Mouse (Mus musculus) T-helper 1 cell (primary cell): ENCODE data around the gene B9d2.

Experiments used
- in situ Hi-C: fragments of 300-600 bp; cut with MboI, MseI; formaldehyde crosslinking; loops from one replicate; pipeline ENCODE4 v1.15.1; 2025; ENCODE audit warnings: high pct_unique_total_duplicates

Gene B9d2

DNA sequence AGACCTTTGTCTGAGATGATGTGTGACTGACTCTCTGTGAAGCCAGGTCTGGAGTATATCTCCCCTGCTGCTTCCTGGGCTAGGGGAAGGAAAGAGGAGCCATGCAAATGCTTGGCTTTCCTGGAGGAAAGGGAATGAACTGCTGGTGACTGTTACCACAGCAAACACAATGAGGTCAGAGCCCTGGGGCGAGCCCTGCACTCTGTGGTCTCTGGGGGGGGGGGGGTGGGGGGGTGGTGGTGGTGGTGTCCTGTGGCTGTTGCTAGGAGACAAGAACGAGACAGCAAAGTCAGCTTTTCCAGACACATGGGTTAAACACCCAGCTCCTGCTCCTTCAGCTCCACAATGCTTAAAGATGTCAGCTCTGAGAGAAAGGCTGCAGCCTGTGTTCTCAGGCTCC lies 48.8 kb downstream of the B9d2 start:
- in situ Hi-C loops = loop anchor here (25.0 kb wide), 1 partner anchor 1458 kb away; the partner anchor contains the start of genes BC024978, Gm21983, Mia and Rab4b

- in situ Hi-C loops = loop anchor here (25.0 kb wide), 1 partner anchor 1457 kb away; the partner anchor contains the start of genes BC024978, Gm21983, Mia and Rab4b
Measured at GRCm38 (mm10) chr7:25729862-25730261, 49.3 kb downstream of the B9d2 start.

DNA sequence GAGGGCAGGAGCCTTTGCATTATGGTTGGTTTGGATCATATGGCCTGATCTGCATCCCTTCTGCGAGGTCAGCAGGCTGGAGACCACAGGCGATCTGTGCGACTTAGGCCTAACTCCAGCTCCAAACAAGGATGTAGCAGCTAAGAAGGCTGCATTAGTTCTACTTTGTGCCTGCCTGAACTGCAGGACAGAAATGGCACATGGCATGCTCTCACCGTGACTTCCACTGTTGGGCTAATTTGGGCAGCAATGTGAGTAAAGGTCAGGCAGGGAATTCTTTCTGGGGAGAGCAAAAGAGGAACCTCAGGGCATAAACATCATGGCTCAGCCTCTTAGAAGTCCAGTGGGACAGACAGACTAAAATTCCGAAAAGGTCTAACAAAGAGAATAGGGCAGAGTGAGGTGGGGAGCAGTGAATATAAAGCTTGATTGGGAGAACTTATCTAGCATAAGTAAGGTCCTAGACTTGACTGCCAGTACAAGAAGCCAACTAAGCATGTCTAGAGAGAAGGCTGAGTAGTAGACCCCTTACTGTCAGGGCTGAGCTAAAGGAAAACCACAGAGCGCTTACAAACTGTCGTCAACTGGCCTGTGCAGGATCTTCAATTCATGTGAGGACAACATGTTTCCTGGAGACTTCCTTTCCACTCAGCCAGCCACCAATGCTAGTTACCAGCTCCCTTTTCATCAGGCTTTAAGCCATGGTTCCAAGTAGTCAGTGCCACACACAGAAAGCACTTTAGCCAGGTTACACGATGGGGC lies 50.9 kb downstream of the B9d2 start:
- in situ Hi-C loops = loop anchor here (25.0 kb wide), 1 partner anchor 1456 kb away; the partner anchor contains the start of genes BC024978, Gm21983, Mia and Rab4b

GRCm38 (mm10) chr7:25734991-25735390 lies 54.4 kb downstream of the B9d2 start:
- in situ Hi-C loops = loop anchor here (25.0 kb wide), 1 partner anchor 1452 kb away; the partner anchor contains the start of genes BC024978, Gm21983, Mia and Rab4b
